Mouse (Mus musculus) left cerebral cortex, adult 11 months (tissue): ENCODE measurements around the gene Ncf1.

ENCODE experiments used
- DNase-seq: peaks from one replicate; pipeline ENCODE4 v3.0.0; 2022; ENCODE audit warnings: low spot score

The Ncf1 gene

GRCm38 (mm10) chr5:134229391-134229790 lies at the start of gene Ncf1:
Gene Ncf1, minus strand, starts transcription at chr5:134229625.
- no peak for DNase-seq

- no peak for DNase-seq
Measured at GRCm38 (mm10) chr5:134277109-134277508, 47.7 kb upstream of the Ncf1 start.

- DNase-seq = no peak
Measured at GRCm38 (mm10) chr5:134275556-134275955, 46.1 kb upstream of the Ncf1 start.

- DNase-seq = no peak
Measured at GRCm38 (mm10) chr5:134275021-134275420, 45.6 kb upstream of the Ncf1 start.

- DNase-seq = no peak
Measured at GRCm38 (mm10) chr5:134273761-134274160, 44.3 kb upstream of the Ncf1 start.

GRCm38 (mm10) chr5:134272761-134273160 lies 43.3 kb upstream of the Ncf1 start:
- DNase-seq = no peak

- DNase-seq = no peak
Measured at GRCm38 (mm10) chr5:134271421-134271820, 42.0 kb upstream of the Ncf1 start.

GRCm38 (mm10) chr5:134270566-134270965 lies 41.1 kb upstream of the Ncf1 start:
- no peak for DNase-seq

GRCm38 (mm10) chr5:134269751-134270150 lies 40.3 kb upstream of the Ncf1 start:
- no peak for DNase-seq

GRCm38 (mm10) chr5:134268751-134269150 lies 39.3 kb upstream of the Ncf1 start:
- no peak for DNase-seq

- no peak for DNase-seq
Measured at GRCm38 (mm10) chr5:134266404-134266803, 37.0 kb upstream of the Ncf1 start.

GRCm38 (mm10) chr5:134265890-134266289 lies 36.5 kb upstream of the Ncf1 start:
- DNase-seq = no peak

- DNase-seq = no peak
Measured at GRCm38 (mm10) chr5:134260001-134260636, 30.7 kb upstream of the Ncf1 start.

GRCm38 (mm10) chr5:134258934-134259333 lies 29.5 kb upstream of the Ncf1 start:
- no peak for DNase-seq

GRCm38 (mm10) chr5:134258395-134258794 lies 29.0 kb upstream of the Ncf1 start:
- DNase-seq = no peak

- no peak for DNase-seq
Measured at GRCm38 (mm10) chr5:134257349-134258031, 28.1 kb upstream of the Ncf1 start.

GRCm38 (mm10) chr5:134255294-134255693 lies 25.9 kb upstream of the Ncf1 start:
- no peak for DNase-seq

GRCm38 (mm10) chr5:134253806-134254205 lies 24.4 kb upstream of the Ncf1 start:
- no peak for DNase-seq

GRCm38 (mm10) chr5:134251083-134251482 lies 21.7 kb upstream of the Ncf1 start:
- DNase-seq = no peak

GRCm38 (mm10) chr5:134250601-134251000 lies 21.2 kb upstream of the Ncf1 start:
- no peak for DNase-seq

- DNase-seq = no peak
Measured at GRCm38 (mm10) chr5:134249245-134249649, 19.8 kb upstream of the Ncf1 start.

GRCm38 (mm10) chr5:134248608-134249244 lies 19.3 kb upstream of the Ncf1 start:
- DNase-seq = no peak

- DNase-seq = no peak
Measured at GRCm38 (mm10) chr5:134246146-134246545, 16.7 kb upstream of the Ncf1 start.
